Mouse (Mus musculus): ENCODE results near the gene Ppp1cb.

Gene Ppp1cb

DNA sequence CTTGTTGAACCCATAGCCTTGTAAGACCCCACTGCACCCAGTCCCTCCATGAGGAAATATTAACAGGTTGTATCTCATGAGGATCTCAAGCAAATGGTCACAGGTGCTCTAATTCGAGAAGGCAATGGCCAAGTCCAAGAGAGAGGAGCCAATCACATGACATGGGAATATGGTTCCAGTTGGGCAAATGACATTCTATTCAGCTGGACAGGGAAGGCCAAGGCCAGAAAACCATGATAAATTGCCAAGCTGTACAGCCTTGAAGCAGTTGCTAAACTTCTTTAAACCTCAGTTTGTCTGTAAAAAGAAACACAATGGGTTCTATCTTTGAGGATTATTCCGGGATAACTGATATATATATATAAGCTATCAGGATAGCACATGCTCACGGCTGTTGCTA lies 14.7 kb upstream of the Ppp1cb start:
- no peak for DNase-seq (ENCODE audit: low spot score in 2 of 2)

DNA sequence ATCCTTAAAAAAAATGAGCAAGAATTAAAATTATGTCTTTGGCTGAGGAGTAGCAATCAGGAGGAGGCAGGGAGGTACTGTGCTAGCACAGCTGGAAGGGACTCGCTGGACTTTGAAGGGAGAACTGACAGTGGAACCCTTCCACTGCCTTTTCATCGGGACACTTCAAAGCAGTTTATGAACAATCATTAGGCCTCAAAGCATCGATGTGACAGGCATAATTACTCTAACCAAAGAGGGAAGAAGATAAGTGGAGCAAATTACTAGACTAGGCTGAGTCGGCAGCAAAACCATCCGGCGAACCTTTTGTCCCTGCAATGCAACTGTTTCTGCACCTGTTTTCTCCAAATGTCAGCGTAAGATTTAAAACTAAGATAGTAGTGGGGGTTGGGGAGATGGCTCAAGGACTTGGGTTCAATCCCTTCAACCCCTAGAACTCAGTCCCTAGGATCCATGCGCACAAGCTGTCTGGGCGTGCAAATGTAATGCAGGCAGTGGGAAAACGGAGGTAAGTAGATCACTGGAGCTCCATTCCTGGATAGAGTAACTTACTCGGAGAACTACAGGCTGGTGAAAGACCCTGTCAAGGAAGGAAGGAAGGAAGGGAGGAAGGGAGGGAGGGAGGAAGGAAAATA lies 13.2 kb upstream of the Ppp1cb start:
- no peak for DNase-seq (ENCODE audit: low spot score in 2 of 2)

DNA sequence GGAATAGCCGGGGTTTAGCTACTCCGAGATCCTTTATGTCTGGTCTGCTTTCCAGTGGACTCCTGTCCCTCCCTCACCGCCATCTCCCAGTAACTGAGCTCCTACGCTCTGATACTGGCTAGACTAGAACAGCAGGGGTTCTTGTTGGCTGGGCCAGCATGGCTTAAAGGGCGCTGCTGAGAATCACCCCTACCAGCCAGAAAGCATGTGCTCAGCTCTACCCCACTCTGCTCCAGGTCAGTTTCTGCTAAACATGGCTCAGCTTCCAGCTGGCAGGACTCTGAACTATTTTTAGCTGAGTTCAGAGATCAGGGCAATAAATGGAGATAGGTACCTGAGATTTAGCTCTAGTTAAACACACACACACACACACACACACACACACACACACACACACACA lies 12.2 kb upstream of the Ppp1cb start:
- no peak for DNase-seq (ENCODE audit: low spot score in 2 of 2)

DNA sequence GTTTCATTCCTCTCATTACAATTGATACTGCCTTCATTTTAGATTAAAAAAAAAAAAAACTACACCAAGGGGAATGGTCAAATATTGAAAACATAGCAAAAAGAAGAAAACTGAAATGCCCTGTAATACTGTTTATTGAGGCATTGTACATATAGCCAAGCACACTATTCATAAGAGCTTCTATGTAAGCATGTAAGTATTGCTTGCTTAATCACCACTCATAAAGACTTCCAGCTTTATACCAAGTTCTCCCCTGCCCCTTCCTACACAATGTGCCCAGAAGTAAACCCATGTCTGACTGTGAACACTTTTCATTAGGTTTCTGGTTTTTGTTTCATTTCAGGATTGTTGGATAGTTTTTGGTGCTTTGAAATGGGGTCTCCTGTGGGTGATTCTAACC lies 11.8 kb upstream of the Ppp1cb start:
- no peak for DNase-seq (ENCODE audit: low spot score in 2 of 2)

DNA sequence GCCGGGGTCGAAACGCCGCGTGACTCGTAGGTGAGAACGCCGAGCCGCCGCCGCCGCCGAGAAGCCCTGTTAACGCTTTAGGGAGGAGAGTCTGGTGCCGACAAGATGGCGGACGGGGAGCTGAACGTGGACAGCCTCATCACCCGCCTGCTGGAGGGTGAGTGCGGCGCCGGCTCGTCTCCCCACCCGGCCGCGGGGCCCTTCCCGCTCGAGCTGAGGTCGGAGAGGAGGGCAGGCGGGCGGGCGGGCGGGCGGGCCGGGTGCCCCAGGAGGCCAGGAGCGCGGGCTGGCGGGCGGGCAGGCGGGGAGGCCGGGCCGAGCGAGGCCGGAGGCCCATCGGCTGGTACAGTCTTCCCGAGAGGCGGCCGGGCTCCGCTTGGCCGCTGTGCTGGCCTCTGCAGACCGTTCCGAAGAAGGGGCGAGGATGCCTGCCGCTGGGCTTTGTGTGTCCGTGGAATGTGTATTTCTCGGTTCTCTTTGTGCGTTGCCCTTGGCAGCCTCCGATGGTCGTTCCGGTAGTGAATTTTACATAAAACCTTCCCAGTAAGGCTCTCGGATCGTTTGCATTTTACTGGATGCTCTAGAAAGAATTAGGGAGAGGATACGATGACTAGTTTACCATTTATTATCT lies 723 bp downstream of the Ppp1cb start:
- DNase-seq (ENCODE audit: low spot score in 2 of 2) = peak; percentile 46 to 49

DNA sequence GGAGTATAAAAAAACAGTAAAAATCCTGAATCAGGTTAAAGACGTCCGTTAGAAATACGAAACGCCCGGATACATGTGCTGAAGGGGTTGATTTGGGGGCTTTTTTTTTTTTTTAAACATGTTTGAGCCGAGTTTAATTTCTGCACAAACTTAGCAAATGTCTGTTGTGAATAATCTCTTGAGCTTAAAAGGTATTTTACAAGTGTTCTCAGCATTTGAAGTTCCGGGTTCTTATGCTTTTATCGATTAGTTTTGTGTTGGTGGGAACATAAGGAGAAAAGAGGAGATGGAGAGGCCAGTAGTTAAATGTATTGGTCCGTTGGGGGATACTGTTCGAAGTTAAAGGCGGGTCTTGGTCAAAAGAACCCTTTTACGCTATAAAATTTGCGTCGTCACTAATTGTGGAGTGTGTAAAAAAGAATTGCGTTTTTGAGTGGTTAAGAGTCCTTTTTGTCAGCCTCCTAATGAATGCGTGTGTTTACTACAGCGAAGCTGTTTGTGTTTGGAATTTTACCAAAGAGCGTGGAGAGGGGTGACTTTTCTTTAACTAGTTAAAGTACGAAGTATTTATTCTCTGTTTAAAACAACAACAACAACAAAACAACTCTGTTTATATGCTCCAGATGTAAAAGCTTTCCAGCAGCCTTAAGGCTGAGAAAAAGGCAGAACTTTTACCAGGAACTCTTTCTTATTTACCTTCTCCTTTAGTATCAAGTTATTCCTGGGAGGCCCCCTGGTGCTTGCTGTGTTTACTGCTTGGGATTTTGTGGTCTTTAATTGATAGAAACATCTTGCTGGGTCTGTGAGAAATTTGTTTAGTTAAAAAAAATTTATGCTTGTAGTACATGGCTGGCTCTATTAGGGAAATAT lies 1.5 kb downstream of the Ppp1cb start:
- peak; percentile 44 to 49 for DNase-seq (ENCODE audit: low spot score in 2 of 2)

DNA sequence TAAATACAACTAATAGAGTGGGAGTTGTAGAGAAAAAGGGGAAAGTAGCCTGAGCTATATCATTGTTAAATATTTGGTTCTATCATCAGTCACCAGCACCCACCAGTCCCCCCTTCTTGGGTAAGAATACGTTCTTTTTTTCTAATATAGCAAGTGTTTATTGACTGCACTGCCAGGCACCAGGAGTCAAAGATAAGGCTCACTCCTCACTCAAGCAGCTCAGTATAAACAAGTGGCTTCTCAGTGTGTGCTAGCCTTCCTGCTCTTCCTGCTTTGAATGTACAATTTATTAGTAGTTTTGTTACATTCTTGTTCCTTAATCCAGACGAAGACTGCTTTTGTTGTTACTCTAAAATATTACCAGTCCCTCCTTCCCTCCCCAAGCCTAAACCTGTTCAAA lies 2.3 kb downstream of the Ppp1cb start:
- no peak for DNase-seq (ENCODE audit: low spot score in 2 of 2)

DNA sequence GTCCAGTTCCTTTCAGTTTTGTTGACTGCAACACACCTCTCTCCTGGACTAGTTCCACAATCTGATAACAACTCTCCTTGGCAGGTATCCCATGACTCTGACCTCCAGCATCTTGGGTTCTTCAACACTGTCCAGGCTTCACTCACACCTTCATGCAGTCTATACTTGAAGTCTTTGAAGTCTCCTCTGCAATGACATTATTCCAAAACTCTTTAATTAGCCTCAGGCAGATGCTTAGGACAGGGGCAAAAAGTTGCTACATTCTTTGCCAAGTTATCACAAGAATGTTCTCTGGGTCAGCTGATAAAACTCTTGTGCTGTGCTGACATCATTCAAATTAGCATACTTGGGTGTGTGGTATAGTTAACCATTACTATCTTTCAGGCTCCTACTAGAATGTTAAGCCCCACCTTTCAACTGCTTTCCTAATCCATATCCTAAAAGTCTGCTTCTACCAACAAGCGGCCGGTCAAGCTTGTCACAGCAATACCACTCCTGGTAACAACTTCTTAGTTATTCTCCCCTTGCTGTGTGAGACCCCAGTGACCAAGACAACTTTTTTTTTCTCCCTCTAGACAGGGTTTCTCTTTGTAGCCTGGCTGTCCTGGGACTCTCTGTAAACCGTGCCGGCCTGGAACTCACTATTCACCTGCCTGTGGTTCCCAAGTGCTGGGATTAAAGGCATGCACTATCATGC lies 13.8 kb downstream of the Ppp1cb start:
- DNase-seq (ENCODE audit: low spot score in 2 of 2) = no peak

DNA sequence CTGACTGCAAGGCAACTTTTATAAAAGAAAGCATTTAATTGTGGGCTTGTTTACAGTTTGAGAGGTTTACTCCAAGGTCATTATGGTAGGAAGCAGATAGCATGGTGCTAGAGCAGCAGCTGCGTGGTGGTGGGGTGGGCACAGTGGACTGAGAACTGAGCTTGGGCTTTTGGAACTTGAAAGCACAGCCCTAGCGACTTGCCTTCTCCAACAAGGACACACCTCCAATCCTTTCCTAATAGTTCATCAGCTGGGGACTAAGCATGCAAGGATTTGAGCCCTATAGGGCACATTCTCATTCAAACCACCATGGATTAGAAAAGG lies 14.3 kb downstream of the Ppp1cb start:
- DNase-seq (ENCODE audit: low spot score in 2 of 2) = no peak

DNA sequence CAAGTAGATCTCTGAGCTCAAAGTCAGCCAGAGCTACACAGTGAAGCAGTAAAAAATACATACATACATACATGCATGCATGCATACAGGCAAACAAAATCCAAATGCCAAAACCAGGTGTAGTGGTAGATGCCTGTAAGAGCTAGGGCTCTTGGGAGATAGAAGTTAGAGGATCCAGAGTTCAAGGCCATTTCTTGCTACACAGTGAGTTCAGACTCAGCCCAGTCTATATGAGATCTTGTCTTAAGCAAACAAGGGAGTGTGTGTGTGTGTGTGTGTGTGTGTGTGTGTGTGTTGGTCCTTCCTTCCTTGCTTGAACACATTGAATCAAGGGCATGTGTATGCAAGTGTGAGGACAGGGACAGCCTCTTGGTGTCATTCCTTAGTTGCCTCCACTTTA lies 17.9 kb downstream of the Ppp1cb start:
- DNase-seq (ENCODE audit: low spot score in 2 of 2) = no peak

DNA sequence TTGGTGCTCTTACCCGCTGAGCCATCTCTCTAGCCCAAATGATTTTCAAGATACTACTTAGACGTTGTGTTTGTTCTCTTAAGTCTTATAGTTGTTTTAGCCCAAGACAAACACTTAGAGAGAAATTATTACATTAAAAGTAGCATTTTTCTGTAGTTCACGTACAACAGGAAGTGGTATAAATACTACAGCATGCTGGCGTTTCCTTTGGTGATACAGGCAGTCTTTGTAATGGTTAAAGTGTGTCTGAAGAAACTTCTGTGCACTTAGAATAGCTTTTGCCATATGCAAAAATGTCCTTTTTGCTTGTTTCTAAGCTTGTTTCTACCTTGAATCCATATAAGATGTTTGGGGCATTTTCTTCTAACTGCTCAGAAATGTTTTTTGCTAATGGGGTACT lies 20.3 kb downstream of the Ppp1cb start:
- no peak for DNase-seq (ENCODE audit: low spot score in 2 of 2)

DNA sequence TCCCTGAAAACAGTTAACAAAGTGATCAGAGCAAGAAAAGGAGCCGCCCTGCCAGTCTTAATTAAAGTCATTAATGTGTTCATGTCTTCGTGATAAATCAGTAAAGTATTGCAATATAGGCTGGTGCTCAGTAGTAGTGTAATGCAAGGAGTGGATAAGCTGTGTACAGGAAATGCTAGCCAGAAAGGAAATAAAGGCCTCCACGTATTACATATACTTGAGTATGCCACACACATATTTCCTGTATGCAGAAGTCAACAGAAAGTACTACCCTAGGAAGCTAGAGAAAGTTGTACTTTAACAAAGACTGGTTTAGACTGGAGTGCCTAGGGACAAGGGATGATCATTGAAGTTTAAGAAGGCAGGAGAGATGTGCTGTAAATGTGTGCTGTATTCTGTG lies 26.8 kb downstream of the Ppp1cb start:
- DNase-seq (ENCODE audit: low spot score in 2 of 2) = no peak

DNA sequence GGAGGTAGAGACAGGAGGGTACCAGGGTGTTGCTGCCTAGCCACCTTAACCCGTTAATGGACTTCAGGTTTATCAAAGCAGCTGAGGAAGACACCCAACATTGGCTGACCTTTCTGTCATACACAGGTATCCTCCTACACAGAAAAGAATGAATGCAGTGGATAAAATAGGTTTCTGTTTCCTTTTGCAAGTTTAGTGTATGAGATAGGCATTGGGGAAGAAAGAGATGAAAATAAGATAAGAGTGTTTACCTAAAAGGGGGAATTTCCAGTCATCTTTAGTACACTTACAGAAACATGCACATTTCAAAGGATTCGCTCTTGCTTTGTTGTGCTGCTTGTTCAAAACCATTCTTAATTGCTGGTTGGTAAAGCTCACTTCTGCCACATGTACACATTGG lies 29.4 kb downstream of the Ppp1cb start:
- DNase-seq (ENCODE audit: low spot score in 2 of 2) = no peak

DNA sequence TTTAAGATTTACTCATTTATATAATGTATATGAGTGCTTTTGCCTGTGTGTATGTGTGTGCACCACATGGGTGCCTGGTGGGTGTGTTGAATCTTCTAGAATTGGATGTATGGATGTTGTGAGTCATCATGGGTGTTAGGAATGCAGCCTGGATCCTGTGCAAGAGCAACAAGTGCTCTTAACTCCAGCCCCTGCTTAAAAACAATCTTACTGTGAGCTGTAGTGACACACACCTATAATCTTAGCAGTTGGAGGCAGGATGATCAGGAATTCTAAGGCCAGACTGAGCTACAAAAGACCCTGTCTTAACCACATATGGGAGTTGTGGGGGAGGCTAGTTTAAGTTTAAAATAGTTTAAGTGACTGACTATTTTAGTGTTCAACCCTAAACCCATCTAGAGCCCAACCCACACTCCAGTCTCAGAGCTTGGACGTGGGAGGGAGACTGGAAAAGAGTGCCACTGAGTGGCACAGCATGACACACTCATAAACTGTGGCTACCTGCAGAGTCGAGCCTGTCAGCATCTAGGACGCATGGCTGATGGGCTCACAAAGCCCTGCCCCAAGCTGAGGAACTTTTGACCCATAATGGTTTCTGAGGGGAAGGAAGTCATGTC lies 35.5 kb downstream of the Ppp1cb start:
- peak; percentile 21 to 41 for DNase-seq (ENCODE audit: low spot score in 2 of 2)

DNA sequence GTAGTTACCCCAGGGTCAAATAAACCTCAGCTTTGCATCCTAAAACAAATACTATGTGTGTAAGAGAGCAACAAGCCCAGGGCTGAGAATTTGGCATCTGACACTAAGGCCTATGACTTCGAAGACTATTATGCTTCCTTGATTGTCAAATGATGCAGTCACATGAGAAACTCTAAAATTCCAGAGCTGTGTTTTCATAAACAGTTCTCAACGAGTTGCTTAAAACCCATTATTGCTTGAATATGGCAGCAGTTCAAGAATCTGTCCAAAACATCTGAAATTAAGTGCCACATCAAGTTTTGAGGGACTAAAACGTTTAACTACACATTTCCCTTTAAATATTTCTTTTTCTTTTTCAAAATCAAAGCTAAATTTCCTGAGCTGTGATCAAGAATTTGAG lies 50.1 kb downstream of the Ppp1cb start:
- DNase-seq (ENCODE audit: low spot score in 2 of 2) = no peak

DNA sequence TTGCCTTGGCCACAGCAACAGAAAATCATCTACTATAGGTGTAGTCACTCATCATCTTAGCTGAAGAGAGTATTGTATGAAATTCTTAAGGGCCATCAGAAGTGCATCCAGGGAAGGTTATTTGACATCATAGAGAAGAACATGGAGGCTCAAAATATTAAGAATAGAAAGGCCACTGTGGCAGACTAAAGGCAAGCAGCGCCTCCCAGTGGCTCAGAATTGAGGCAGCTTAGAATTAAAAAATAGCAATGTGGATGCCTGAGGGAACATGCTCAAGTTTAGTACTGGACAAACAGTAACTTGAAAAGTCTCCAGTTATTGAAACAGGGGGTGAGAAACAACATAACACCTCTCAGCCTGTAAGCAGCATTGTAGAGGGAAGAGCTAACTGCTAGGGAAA lies 61.7 kb downstream of the Ppp1cb start:
- DNase-seq (ENCODE audit: low spot score in 2 of 2) = peak in 1 of 2 experiments; percentile 29

DNA sequence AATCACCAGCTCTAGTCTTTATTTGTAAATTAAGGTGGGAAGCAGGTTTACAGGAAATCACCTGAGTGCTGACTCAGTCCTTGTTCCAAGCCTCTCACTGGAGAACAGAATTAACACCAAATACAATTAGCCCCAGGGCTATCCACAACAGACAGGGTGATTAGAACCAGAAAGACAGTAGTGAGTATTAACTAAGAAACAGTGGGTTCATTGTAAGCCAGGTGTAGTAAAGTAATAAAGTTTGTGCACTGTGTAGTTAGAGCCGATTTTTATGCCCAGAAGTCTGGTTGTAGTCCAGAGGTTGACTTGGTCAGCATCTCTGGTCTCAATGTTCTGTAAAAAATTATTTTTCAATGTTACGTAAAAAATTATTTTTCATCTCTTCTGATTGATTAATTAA lies 90.8 kb downstream of the Ppp1cb start:
- DNase-seq (ENCODE audit: low spot score in 2 of 2) = no peak

DNA sequence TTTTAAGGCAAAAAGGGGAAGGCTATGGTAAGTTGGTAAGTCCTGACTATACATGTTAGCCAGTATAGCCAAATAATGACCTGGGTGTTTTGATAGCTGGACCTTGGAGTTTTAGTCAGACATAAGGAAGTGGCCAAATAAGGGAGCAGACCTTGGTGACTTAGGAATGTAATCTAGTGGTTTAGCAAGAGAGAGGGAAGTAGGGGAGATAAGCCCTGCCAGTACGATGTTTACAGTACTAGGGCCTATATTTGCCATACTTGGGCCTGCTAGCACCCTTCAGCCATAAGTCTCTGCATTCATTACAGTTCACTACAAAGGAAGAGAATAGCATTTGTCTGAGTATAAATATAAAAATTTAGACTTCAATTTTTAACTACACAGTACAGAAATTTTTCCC lies 106.1 kb downstream of the Ppp1cb start:
- no peak for DNase-seq (ENCODE audit: low spot score in 2 of 2)

Measured in right cerebral cortex, postnatal 10 days (tissue).